Mouse (Mus musculus) thymus, adult 2 months (tissue): ENCODE data around the gene Lrwd1. TPM values are rescaled to one million over a fixed set of nuclear protein-coding genes. Genes with fewer than 3 reads are reported as not detected.

Experiments
- DNase-seq: peaks from one replicate; pipeline ENCODE4 v3.0.0; 2021
- H3K27ac ChIP-seq: fragments of 200-500 bp; 2 replicates; pipeline ENCODE4 v1.5.1; 2012; ENCODE audit warnings: low read length, control low read depth; ENCODE audit not compliant: control insufficient read depth, insufficient read depth
- H3K27me3 ChIP-seq: fragments of 200-500 bp; 2 replicates; pipeline ENCODE4 v1.6.1; 2012; ENCODE audit warnings: mild to moderate bottlenecking, low read length, moderate library complexity, mixed read lengths; ENCODE audit not compliant: control insufficient read depth, insufficient read depth
- H3K36me3 ChIP-seq: fragments of 200-500 bp; 2 replicates; pipeline ENCODE4 v1.6.1; 2012; ENCODE audit warnings: mild to moderate bottlenecking, low read length, moderate library complexity; ENCODE audit not compliant: control insufficient read depth, insufficient read depth
- H3K4me1 ChIP-seq: fragments of 200-500 bp; replicated peaks from 2 replicates; pipeline ENCODE4 v1.6.1; 2012; ENCODE audit warnings: low read length; ENCODE audit not compliant: control insufficient read depth, insufficient read depth
- H3K4me3 ChIP-seq: fragments of 200-500 bp; 2 replicates; pipeline ENCODE4 v1.5.1; 2012; ENCODE audit warnings: mild to moderate bottlenecking, low read length, control low read depth, moderate library complexity; ENCODE audit not compliant: control insufficient read depth, insufficient read depth
- CTCF ChIP-seq: fragments of 200-500 bp; IDR thresholded peaks from 2 replicates; pipeline ENCODE4 v1.5.1; 2012; ENCODE audit warnings: mild to moderate bottlenecking, control low read depth, low read length, moderate library complexity, borderline replicate concordance; ENCODE audit not compliant: control insufficient read depth, poor library complexity, insufficient read depth; ENCODE audit errors: extremely low read depth
- POLR2A ChIP-seq: fragments of 200-500 bp; IDR thresholded peaks from 2 replicates; pipeline ENCODE4 v1.6.1; 2012; ENCODE audit warnings: mild to moderate bottlenecking, low read length, control low read depth, moderate library complexity; ENCODE audit not compliant: control insufficient read depth, poor library complexity, insufficient read depth; ENCODE audit errors: extremely low read depth
- WGBS: fragments of 180-500 bp; shearing (Covaris S2); methylation state at CpG from one replicate; pipeline ENCODE4 v1.1.7; 2018; 5-methylcytosine and 5-hydroxymethylcytosine counted together
- polyA plus RNA-seq: library from polyadenylated mRNA; depleted of rRNA; stranded (reverse); fragments of >200 nt; gene quantifications from 2 replicates; pipeline ENCODE4 v1.2.3, GENCODE M21; 2012

Lrwd1 gene
- polyA plus RNA-seq, 1 experiment = 136 TPM

GRCm38 (mm10) chr5:136091927-136092326, 43.9 kb downstream of the Lrwd1 start:
- H3K36me3 ChIP-seq = no peaks in the 10 kb centered on the region
- H3K27ac ChIP-seq = peak overlapping the region; percentile 56; the same call in 1 of the 2 replicates
- H3K4me1 ChIP-seq = peaks cover 19% of the 10 kb centered on the region
- DNase-seq = peak; percentile 48
- TF ChIP-seq CTCF = no peak
- TF ChIP-seq POLR2A = no peak
- WGBS = 12% methylated on average over 5 of the region's 5 CpGs
- no peak overlapping the region for H3K4me3 ChIP-seq
- no peaks in the 10 kb centered on the region for H3K27me3 ChIP-seq

- DNase-seq = no peak
- H3K36me3 ChIP-seq = no peaks in the 10 kb centered on the region
- peaks cover 49% of the 10 kb centered on the region for H3K4me1 ChIP-seq
- TF ChIP-seq CTCF (no peak), POLR2A (no peak)
- no peak overlapping the region for H3K4me3 ChIP-seq
- no peak overlapping the region for H3K27ac ChIP-seq
- WGBS = 82% methylated on average over 14 of the region's 14 CpGs
- H3K27me3 ChIP-seq = no peaks in the 10 kb centered on the region
Observed at GRCm38 (mm10) chr5:136088821-136089575, 46.9 kb downstream of the Lrwd1 start.

GRCm38 (mm10) chr5:136086290-136086689, 49.6 kb downstream of the Lrwd1 start:
- DNase-seq = no peak
- H3K27me3 ChIP-seq = no peaks in the 10 kb centered on the region
- WGBS = 82% methylated on average over 8 of the region's 8 CpGs
- H3K4me1 ChIP-seq = peaks cover 43% of the 10 kb centered on the region
- H3K36me3 ChIP-seq = no peaks in the 10 kb centered on the region
- no peak for TF ChIP-seq POLR2A
- TF ChIP-seq CTCF = no peak
- no peak overlapping the region for H3K27ac ChIP-seq
- no peak overlapping the region for H3K4me3 ChIP-seq

- WGBS = 7% methylated on average over 21 of the region's 21 CpGs
- DNase-seq = peak; percentile 52
- Histone ChIP-seq H3K4me1 (peaks cover 37% of the 10 kb centered on the region), H3K4me3 (peak overlapping the region; percentile 56), H3K27ac (no peak overlapping the region), H3K27me3 (no peaks in the 10 kb centered on the region), H3K36me3 (no peaks in the 10 kb centered on the region)
- TF ChIP-seq POLR2A (no peak), CTCF (no peak)
Observed at GRCm38 (mm10) chr5:136084891-136085651, 50.8 kb downstream of the Lrwd1 start.

GRCm38 (mm10) chr5:136084144-136084881, 51.6 kb downstream of the Lrwd1 start:
- Histone ChIP-seq H3K4me3 (peak overlapping the region; percentile 56), H3K27ac (no peak overlapping the region), H3K4me1 (peaks cover 37% of the 10 kb centered on the region), H3K27me3 (no peaks in the 10 kb centered on the region), H3K36me3 (no peaks in the 10 kb centered on the region)
- DNase-seq = no peak
- no peak for TF ChIP-seq CTCF
- no peak for TF ChIP-seq POLR2A
- 1% methylated on average over 23 of the region's 23 CpGs for WGBS

- WGBS = under 1% methylated on average over 27 of the region's 28 CpGs
- no peak within 1 kb of the TSS for H3K27ac ChIP-seq
Observed at GRCm38 (mm10) chr5:136083669-136084107, 52.2 kb downstream of the Lrwd1 start, which contains the start of gene Rasa4. Gene Rasa4, plus strand, starts transcription at chr5:136083916.

More at GRCm38 (mm10) chr5:136083669-136084107, 52.2 kb downstream of the Lrwd1 start, which contains the start of gene Rasa4:
- DNase-seq = peak; percentile 95
- H3K36me3 ChIP-seq = no peaks in the 10 kb centered on the region
- no peaks in the 10 kb centered on the region for H3K27me3 ChIP-seq
- H3K4me3 ChIP-seq = peak within 1 kb of the TSS; percentile 56
- TF ChIP-seq POLR2A = no peak
- 0 out of 2 replicates have a peak, but pooled peaks have one; percentile 5 for TF ChIP-seq CTCF
- peaks cover 37% of the 10 kb centered on the region for H3K4me1 ChIP-seq
